Mouse (Mus musculus): ENCODE measurements around the gene Igf1r. TPM values are rescaled to one million over a fixed set of nuclear protein-coding genes. Genes with fewer than 3 reads are reported as not detected.

Igf1r gene
- total RNA-seq, 2 experiments from 2014 or later = 8.0 to 8.3 TPM

DNA sequence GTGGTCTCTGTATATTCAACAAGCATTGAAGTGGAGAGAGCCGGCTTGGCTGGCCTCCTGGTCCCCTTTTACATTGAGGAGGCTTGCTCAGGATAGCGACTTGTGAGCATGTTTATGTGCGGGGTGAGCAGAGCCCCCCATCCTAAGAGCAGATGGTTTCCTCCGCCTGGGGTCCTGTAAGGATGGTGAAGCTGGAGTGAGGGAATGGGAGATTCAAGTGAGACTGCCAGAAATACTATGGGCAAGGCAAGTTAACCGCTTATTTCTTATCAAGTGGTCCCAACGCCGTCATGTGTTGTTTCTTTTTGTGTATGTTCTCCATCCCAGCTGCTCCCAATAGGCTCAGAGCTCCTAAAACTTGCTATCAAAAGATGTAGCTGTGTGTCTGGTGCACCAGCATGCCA lies 175.6 kb downstream of the Igf1r start:
- Histone ChIP-seq H3K27ac (peak overlapping the region; percentile 95), H3K4me3 (peak overlapping the region; percentile 85)
- intact Hi-C loops (cut with DNase I) = loop anchor here (5.0 kb wide), 1 partner anchor 41 kb away; no protein-coding TSS in a partner anchor
- no peak for DNase-seq
- no peak for TF ChIP-seq CTCF (IDR thresholded peaks at IDR 0.05)

DNA sequence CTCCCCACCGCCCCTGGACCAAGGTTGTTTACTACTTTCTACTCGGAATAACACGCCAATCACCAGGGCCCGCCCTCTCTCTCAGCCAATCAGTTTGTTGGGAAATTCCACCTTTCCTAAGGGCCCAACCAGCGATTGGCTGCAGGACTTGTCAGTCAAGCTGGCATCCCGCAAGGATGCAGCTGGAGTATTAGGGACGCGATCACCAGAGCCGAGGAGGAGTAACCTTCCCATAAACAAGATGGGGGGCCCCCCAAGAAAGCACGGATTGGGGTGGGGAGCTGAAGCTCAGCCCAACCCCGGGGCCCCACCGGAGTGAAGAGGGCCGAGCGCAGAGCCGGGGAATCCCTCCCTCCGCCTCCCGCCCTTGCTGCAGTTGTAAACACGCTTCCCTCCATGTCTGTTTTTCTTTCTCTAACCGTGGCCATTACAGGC lies 176.5 kb downstream of the Igf1r start:
- DNase-seq = peak; percentile 99
- H3K4me3 ChIP-seq = peak overlapping the region; percentile 85
- intact Hi-C loops (cut with DNase I) = loop anchor here (5.0 kb wide), 1 partner anchor 42 kb away; no protein-coding TSS in a partner anchor
- H3K27ac ChIP-seq = peak overlapping the region; percentile 95
- TF ChIP-seq CTCF (IDR thresholded peaks at IDR 0.05) = no peak

DNA sequence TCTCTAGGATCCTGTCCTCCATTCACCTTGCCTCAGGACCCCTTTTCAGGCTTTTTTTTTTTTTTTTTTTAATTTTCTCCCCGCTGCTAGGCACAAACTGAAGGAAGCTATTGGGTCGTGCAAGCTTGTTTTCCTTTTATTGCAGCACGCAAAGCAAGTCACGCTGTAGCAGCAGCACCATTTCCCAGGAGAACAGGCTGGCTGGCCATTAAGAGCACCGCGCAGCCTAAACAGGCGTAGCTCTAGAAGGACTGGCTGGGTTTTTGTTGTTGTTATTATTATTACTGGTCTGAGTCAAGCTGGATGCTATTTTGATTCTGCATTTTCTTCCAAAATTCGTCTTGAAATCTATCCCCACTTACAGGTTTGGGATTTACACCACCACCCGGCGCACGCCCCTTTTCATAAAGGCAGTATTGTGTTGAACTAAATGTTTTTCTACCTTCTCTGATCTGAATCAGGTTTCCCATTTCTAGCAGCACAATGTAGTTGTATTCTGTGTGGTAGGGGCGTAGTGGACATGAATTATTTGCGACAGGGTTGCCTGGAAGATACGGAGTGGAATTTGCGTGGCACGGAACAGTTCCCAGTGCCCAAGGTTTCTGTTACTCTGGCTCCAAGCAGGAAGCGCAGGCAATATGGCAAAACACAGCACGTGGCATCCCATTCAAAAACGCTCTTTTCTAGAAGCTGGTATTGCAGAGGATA lies 177.1 kb downstream of the Igf1r start:
- DNase-seq = peak; percentile 90
- intact Hi-C loops (cut with DNase I) = loop anchor here (1.0 to 5.0 kb wide), 4 partner anchors 42 to 342 kb away; no protein-coding TSS in a partner anchor
- Histone ChIP-seq H3K27ac (peak overlapping the region; percentile 95), H3K4me3 (peak overlapping the region; percentile 85)
- no peak; the same call in 1 of the 2 replicates for TF ChIP-seq CTCF (IDR thresholded peaks at IDR 0.05)

DNA sequence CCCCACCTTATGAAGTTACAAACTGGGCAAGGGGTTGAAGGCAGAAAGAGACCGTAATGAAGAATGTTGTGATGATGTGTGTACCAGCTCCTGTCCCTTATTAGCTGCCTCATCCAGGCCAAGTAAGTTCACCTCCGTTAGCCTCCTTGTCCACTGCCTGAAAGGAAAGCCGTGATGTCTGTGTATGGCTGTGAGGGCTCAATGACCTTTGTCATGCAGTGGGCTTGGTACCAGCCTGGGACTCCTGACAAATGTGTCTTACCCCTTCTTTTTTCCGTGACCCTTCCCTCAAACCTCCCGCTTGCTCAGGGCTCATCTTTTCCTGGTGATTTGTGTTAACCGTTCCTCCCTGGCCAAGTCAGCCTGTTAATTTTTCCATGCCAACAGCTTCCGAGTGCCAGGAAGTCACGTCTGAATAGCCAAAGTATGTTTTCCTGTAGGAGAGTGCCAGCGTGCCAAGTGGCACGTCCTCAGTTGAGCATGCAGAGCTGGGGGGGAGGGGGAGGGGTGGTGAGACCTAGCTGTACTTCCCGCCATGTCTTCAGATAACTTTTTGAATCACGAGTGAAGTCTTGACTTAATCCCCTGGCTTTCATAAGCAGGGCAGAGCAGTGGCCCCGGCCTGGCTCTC lies 178.4 kb downstream of the Igf1r start:
- intact Hi-C loops (cut with DNase I) = loop anchor here (1.0 to 5.0 kb wide), 3 partner anchors 171 to 344 kb away; no protein-coding TSS in a partner anchor
- Histone ChIP-seq H3K27ac (peak overlapping the region; percentile 95), H3K4me3 (no peak overlapping the region)
- DNase-seq = peak; percentile 28
- no peak for TF ChIP-seq CTCF (IDR thresholded peaks at IDR 0.05)

DNA sequence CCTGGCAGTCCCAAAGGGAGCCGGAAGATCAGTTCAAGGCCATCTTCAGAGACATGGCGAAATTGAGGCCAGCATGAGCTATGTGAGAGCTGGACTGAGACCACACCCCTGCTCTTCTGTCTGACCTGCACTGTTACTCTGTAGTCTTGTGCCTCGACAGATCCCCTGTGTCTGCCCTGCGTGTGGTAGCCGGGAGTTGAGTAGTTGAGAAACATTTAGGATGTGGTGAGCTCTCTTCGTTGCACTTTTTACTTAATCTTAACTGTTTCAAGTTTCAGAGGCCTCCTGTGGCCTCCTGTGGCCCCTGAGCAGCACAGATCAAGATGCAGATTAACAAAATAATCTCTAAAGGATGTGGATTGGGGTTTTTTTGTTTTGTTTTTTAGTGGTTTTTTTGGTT lies 181.1 kb downstream of the Igf1r start:
- no peak overlapping the region for H3K4me3 ChIP-seq
- H3K27ac ChIP-seq = no peak overlapping the region
- intact Hi-C loops (cut with DNase I) = loop anchor here (5.0 kb wide), 1 partner anchor 346 kb away; no protein-coding TSS in a partner anchor
- TF ChIP-seq CTCF (IDR thresholded peaks at IDR 0.05) = no peak
- no peak for DNase-seq

DNA sequence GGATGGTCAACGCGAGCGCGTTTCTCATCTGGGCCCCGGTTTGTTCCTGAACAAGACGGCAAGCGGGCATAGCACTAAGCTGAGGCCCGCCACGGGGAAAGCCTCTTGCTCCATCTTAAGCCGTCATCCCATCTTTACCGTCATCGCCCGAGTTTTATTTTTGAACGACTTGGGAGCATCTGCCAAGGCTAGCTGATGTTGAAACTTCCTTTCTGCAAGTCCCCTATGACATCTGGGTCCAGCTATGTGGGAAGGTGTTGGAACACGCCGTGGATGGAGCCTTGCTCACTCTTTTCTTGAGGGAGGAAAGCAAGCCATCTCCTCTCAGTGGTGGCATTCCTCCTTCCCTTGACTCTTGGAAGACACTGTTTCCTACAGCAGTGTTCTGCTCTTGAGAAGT lies 182.3 kb downstream of the Igf1r start:
- intact Hi-C loops (cut with DNase I) = loop anchor here (5.0 kb wide), 1 partner anchor 348 kb away; no protein-coding TSS in a partner anchor
- no peak for TF ChIP-seq CTCF (IDR thresholded peaks at IDR 0.05)
- H3K27ac ChIP-seq = peak overlapping the region; percentile 50
- H3K4me3 ChIP-seq = peak overlapping the region; percentile 29; the same call in 1 of the 2 replicates
- peak; percentile 70 for DNase-seq

DNA sequence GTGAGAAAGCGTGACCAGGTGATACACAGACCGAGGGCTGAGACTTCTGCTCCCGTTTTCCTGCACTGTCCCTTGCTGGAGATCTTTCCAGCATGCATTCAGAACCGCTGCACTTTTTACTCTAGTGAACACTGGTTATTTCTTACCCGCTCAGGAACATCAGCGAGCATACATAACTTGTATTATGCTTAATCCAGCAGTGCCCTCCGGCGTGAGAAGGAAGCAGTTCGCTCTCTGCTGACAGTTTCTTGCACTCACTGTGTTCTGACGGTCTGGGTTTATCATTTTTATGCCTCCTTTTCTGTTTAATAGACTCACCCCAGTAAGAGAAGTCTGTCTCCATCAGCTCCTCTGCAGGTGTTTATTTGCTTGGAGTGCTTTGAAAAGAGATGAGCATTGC lies 183.4 kb downstream of the Igf1r start:
- Histone ChIP-seq H3K4me3 (no peak overlapping the region), H3K27ac (no peak overlapping the region)
- no peak for DNase-seq
- intact Hi-C loops (cut with DNase I) = no loop called here
- no peak for TF ChIP-seq CTCF (IDR thresholded peaks at IDR 0.05)

DNA sequence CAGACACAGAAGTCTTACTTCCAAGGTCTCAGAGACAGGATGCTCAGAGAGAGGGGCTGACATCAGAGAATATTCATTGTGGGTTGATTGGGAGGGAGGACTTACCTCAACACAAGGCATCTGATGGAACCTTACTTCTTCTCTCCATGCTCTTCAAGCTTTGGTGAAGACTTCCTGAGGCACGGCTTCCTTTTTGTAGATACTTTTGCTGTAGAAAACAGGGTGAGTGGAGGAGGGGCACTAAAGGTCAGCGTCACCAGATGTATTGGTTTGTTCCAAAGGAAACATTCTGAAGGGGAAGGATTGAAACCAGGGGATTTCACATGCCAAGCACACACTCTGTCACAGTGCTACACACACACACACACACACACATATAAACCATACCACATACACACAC lies 186.8 kb downstream of the Igf1r start:
- no peak for DNase-seq
- H3K4me3 ChIP-seq = no peak overlapping the region
- intact Hi-C loops (cut with DNase I) = no loop called here
- no peak for TF ChIP-seq CTCF (IDR thresholded peaks at IDR 0.05)
- H3K27ac ChIP-seq = peak overlapping the region; percentile 57

DNA sequence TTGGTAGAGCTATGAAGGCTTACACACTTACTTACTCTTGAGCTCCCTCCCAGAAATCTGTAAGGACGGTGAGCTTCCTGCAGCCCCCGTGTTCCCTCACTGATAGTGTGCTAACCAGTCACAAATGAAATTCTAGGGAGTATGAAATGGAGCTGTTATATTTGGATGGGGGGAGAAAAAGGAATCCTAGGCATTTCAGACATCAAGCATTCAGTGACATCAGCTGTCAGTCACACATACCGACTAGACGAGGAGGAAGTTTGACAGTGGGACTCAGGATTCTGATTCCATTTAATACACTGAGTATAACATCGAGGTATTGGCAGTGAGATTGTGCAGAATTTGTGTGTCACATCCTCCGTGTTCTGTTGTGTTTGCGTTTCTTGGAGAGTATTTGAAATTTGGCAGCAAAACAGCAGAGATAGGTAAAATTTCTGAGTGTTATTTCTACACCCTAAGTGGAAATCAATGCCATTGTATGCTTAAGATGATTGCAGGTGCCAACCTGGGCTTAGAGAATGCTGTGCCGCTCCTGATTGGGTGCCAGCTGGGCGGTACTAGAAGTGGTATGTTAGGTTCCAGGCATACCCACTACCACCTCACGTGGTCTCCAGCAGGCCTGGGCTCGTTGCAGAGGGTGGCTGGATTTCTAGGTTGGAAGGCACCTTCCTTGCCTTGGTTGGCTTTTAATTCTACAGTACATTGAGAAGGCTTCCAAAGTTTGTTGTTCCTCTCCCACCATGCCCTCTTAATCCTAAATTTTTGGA lies 187.6 kb downstream of the Igf1r start:
- intact Hi-C loops (cut with DNase I) = no loop called here
- Histone ChIP-seq H3K27ac (peak overlapping the region; percentile 57), H3K4me3 (no peak overlapping the region)
- DNase-seq = no peak
- TF ChIP-seq CTCF (IDR thresholded peaks at IDR 0.05) = no peak

DNA sequence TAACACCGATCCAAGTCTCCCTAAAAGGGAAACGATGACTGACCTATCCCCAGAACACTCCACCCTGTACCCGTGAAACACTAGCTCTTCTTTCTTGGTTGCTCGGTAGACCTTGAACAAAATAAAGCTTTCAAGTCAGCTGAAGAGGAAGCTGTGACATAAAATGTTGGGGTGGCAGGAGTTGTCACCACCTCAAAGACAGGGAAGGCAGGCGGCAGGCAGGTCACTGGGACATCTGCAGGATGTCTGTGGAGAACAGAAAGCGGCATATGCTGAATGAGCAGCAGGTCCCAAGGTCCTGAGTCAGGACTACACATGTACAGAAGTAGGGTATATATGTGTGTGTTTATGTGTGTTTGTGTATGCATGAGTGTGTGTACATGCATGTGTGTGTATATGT lies 191.6 kb downstream of the Igf1r start:
- TF ChIP-seq CTCF (IDR thresholded peaks at IDR 0.05) = no peak
- no peak overlapping the region for H3K4me3 ChIP-seq
- intact Hi-C loops (cut with DNase I) = no loop called here
- DNase-seq = no peak
- no peak overlapping the region for H3K27ac ChIP-seq

DNA sequence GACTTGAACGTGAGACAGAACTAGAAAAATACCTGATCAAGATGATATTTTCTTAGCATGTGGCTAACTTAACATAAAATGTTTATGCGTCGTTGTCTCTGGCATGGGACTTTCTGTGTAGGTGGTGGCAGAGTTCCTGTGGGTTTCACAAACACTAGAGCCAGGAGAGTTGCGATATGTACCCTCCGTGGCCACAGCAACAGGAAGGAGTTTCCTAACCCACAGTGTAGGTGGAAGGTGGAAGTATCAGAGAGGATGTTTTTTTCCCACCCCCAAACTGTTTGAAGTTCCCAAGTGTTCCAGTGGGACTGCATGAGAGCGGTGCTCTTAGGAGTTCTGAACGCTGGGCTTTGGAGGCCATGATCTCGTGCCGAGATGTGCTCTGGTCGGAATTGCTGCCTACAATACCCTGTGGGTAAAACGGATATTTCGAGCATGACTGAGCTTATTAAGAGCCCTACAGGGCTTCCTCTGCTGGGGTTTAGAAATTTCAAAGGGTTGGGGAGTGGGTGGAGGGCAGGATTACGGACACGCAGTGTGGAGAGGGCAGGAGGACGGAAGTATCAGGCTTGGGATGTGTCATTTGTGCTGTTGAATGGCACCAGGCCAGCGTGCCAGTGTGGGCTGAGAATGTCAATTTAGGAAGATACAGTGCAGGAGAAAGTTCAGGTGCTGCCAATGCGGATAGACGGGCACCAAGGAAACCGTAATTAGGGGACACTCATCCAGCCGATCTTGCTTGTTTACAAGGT lies 195.8 kb downstream of the Igf1r start:
- TF ChIP-seq CTCF (IDR thresholded peaks at IDR 0.05) = no peak
- Histone ChIP-seq H3K27ac (no peak overlapping the region), H3K4me3 (no peak overlapping the region)
- DNase-seq = no peak
- intact Hi-C loops (cut with DNase I) = no loop called here

DNA sequence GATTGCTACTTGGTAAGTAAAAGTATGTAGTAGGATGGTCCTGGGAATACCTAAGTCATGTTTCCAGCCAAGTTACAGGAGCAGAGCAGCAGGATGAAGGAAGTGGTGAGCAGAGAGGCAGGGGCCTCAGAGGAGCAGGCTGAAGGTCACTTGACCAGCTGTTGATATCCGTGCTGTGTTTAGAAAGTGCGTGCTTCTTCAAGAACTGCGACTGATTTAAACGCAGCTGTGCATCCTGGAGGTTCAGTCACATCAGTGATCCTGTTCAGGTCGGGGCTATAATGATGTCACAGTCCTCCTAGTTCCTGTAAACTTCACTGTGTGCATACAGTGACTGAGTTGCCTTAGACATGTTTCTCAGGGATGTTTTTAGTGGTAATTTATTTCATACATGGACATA lies 199.3 kb downstream of the Igf1r start:
- TF ChIP-seq CTCF (IDR thresholded peaks at IDR 0.05) = no peak
- Histone ChIP-seq H3K4me3 (no peak overlapping the region), H3K27ac (peak overlapping the region; percentile 64)
- intact Hi-C loops (cut with DNase I) = no loop called here
- DNase-seq = no peak

Data from gastrocnemius, adult 2 months (tissue).